Mouse (Mus musculus) hindbrain, embryonic 14.5 days (tissue): ENCODE measurements at regions not wholly inside any gene's neighbourhood (a gene's known extent, or its start where the extent isn't known, plus 50 kb on each side); places are given as distances from the start of the nearest gene placed in this dataset.

Source experiments
- ATAC-seq: fragments of 200-750 bp; cut with Nextera tagmentation; 2 replicates; pipeline ENCODE4 v1.8.0; 2017; ENCODE audit warnings: moderate number of reproducible peaks, mild to moderate bottlenecking, moderate TSS enrichment, moderate library complexity; ENCODE audit not compliant: low FRiP score
- DNase-seq: peaks from one replicate; pipeline ENCODE4 v3.0.0-alpha.2; 2015; ENCODE audit warnings: low spot score
- H3K27ac ChIP-seq: fragments of 300-500 bp; sonication (generic); 2 replicates; pipeline ENCODE4 v1.5.1; 2014; ENCODE audit warnings: mild to moderate bottlenecking, moderate library complexity
- H3K27me3 ChIP-seq: fragments of 300-500 bp; sonication (generic); 2 replicates; pipeline ENCODE4 v1.6.1; 2014; ENCODE audit warnings: mild to moderate bottlenecking, low read length, mixed read lengths; ENCODE audit not compliant: control insufficient read depth, insufficient read depth
- H3K36me3 ChIP-seq: fragments of 300-500 bp; sonication (generic); replicated peaks from 2 replicates; pipeline ENCODE4 v1.6.1; 2014; ENCODE audit not compliant: control insufficient read depth, insufficient read depth
- H3K4me1 ChIP-seq: fragments of 300-500 bp; sonication (generic); replicated peaks from 2 replicates; pipeline ENCODE4 v1.6.1; 2014; ENCODE audit warnings: antibody characterized with exemption, low read length, mixed read lengths; ENCODE audit not compliant: control insufficient read depth, insufficient read depth
- H3K4me2 ChIP-seq: fragments of 300-500 bp; sonication (generic); replicated peaks from 2 replicates; pipeline ENCODE4 v1.6.1; 2014; ENCODE audit warnings: mild to moderate bottlenecking, moderate library complexity
- H3K4me3 ChIP-seq: fragments of 300-500 bp; sonication (generic); replicated peaks from 2 replicates; pipeline ENCODE4 v1.5.1; 2014; ENCODE audit warnings: mild to moderate bottlenecking, low read length
- H3K9ac ChIP-seq: fragments of 300-500 bp; sonication (generic); 2 replicates; pipeline ENCODE4 v1.6.1; 2014
- H3K9me3 ChIP-seq: fragments of 300-500 bp; sonication (generic); 2 replicates; pipeline ENCODE4 v1.6.1; 2016; ENCODE audit warnings: low read length; ENCODE audit not compliant: control insufficient read depth
- WGBS: fragments of 180-500 bp; shearing (Covaris S2); extraction: QIAGEN DNeasy Blood & Tissue Kit; methylation state at CpG from one replicate; pipeline ENCODE4 v1.1.7; 2014; 5-methylcytosine and 5-hydroxymethylcytosine counted together

- Histone ChIP-seq H3K9me3 (0 out of 2 replicates have a peak, but pooled peaks cover 5% of the 10 kb centered on the region), H3K36me3 (no peaks in the 10 kb centered on the region), H3K4me2 (no peak overlapping the region), H3K27ac (no peak overlapping the region), H3K4me3 (no peak overlapping the region), H3K9ac (no peak overlapping the region), H3K4me1 (no peaks in the 10 kb centered on the region; the same call in 1 of the 2 replicates), H3K27me3 (no peaks in the 10 kb centered on the region)
- no peak for DNase-seq
- no peak for ATAC-seq
- WGBS, result 92% methylated on average over 5 of the region's 5 CpGs
Measured at GRCm38 (mm10) chr10:96237572-96238130, 101.2 kb downstream of the Gm5426 start.

GRCm38 (mm10) chr10:96238251-96238650, 101.8 kb downstream of the Gm5426 start:
- no peak for ATAC-seq
- Histone ChIP-seq H3K4me1 (no peaks in the 10 kb centered on the region; the same call in 1 of the 2 replicates), H3K36me3 (no peaks in the 10 kb centered on the region), H3K4me2 (no peak overlapping the region), H3K27me3 (no peaks in the 10 kb centered on the region), H3K27ac (no peak overlapping the region), H3K9me3 (0 out of 2 replicates have a peak, but pooled peaks cover 5% of the 10 kb centered on the region), H3K9ac (no peak overlapping the region), H3K4me3 (no peak overlapping the region)
- 91% methylated on average over 4 of the region's 4 CpGs for WGBS
- no peak for DNase-seq

GRCm38 (mm10) chr10:96238850-96239249, 102.4 kb downstream of the Gm5426 start:
- no peak for DNase-seq
- H3K4me3 ChIP-seq, result no peak overlapping the region
- no peaks in the 10 kb centered on the region for H3K27me3 ChIP-seq
- no peak for ATAC-seq
- no peaks in the 10 kb centered on the region for H3K36me3 ChIP-seq
- no peaks in the 10 kb centered on the region; the same call in 1 of the 2 replicates for H3K4me1 ChIP-seq
- H3K9me3 ChIP-seq, result 0 out of 2 replicates have a peak, but pooled peaks cover 5% of the 10 kb centered on the region
- no peak overlapping the region for H3K4me2 ChIP-seq
- no peak overlapping the region for H3K27ac ChIP-seq
- 89% methylated on average over 3 of the region's 3 CpGs for WGBS
- H3K9ac ChIP-seq, result no peak overlapping the region

- Histone ChIP-seq H3K9me3 (0 out of 2 replicates have a peak, but pooled peaks cover 5% of the 10 kb centered on the region), H3K9ac (no peak overlapping the region), H3K4me1 (no peaks in the 10 kb centered on the region), H3K4me2 (no peak overlapping the region), H3K36me3 (no peaks in the 10 kb centered on the region), H3K4me3 (no peak overlapping the region), H3K27me3 (no peaks in the 10 kb centered on the region), H3K27ac (no peak overlapping the region)
- ATAC-seq (no peak), DNase-seq (no peak)
- 94% methylated on average over 4 of the region's 4 CpGs for WGBS
Measured at GRCm38 (mm10) chr10:96240591-96240990, 104.2 kb downstream of the Gm5426 start.

- ATAC-seq, result no peak
- Histone ChIP-seq H3K4me2 (no peak overlapping the region), H3K4me1 (no peaks in the 10 kb centered on the region)
Measured at GRCm38 (mm10) chr10:96253671-96254070, 117.3 kb downstream of the Gm5426 start.

GRCm38 (mm10) chr10:96254250-96254862, 118.0 kb downstream of the Gm5426 start:
- WGBS, result 84% methylated on average over 2 of the region's 2 CpGs
- Histone ChIP-seq H3K4me1 (no peaks in the 10 kb centered on the region), H3K27me3 (no peaks in the 10 kb centered on the region), H3K9me3 (peaks cover 8% of the 10 kb centered on the region; the same call in 1 of the 2 replicates), H3K27ac (no peak overlapping the region), H3K4me3 (no peak overlapping the region), H3K36me3 (no peaks in the 10 kb centered on the region), H3K9ac (no peak overlapping the region), H3K4me2 (no peak overlapping the region)
- DNase-seq (no peak), ATAC-seq (no peak)

More at GRCm38 (mm10) chr10:96253671-96254070, 117.3 kb downstream of the Gm5426 start:
- H3K27ac ChIP-seq, result no peak overlapping the region
- H3K36me3 ChIP-seq, result no peaks in the 10 kb centered on the region
- no peak overlapping the region for H3K9ac ChIP-seq
- H3K4me3 ChIP-seq, result no peak overlapping the region
- DNase-seq, result no peak
- no peaks in the 10 kb centered on the region for H3K27me3 ChIP-seq
- H3K9me3 ChIP-seq, result peaks cover 8% of the 10 kb centered on the region; the same call in 1 of the 2 replicates

- Histone ChIP-seq H3K9me3 (peaks cover 4% of the 10 kb centered on the region; the same call in 1 of the 2 replicates), H3K27me3 (no peaks in the 10 kb centered on the region), H3K36me3 (no peaks in the 10 kb centered on the region), H3K4me1 (no peaks in the 10 kb centered on the region), H3K27ac (no peak overlapping the region), H3K4me2 (no peak overlapping the region), H3K4me3 (no peak overlapping the region), H3K9ac (no peak overlapping the region)
- ATAC-seq, result no peak
- 83% methylated on average over 7 of the region's 7 CpGs for WGBS
- no peak for DNase-seq
Measured at GRCm38 (mm10) chr10:96257935-96258334, 121.5 kb downstream of the Gm5426 start.

- ATAC-seq (no peak), DNase-seq (no peak)
- Histone ChIP-seq H3K27ac (no peak overlapping the region), H3K36me3 (no peaks in the 10 kb centered on the region), H3K9ac (no peak overlapping the region), H3K9me3 (no peaks in the 10 kb centered on the region), H3K4me1 (no peaks in the 10 kb centered on the region), H3K4me2 (no peak overlapping the region), H3K4me3 (no peak overlapping the region), H3K27me3 (no peaks in the 10 kb centered on the region)
- WGBS, result 85% methylated on average over 10 of the region's 10 CpGs
Measured at GRCm38 (mm10) chr10:96259242-96259641, 122.8 kb downstream of the Gm5426 start.

GRCm38 (mm10) chr10:96259648-96260047, 123.2 kb downstream of the Gm5426 start:
- Histone ChIP-seq H3K4me2 (no peak overlapping the region), H3K4me1 (no peaks in the 10 kb centered on the region), H3K9ac (no peak overlapping the region), H3K4me3 (no peak overlapping the region), H3K27ac (no peak overlapping the region), H3K9me3 (no peaks in the 10 kb centered on the region), H3K27me3 (no peaks in the 10 kb centered on the region), H3K36me3 (no peaks in the 10 kb centered on the region)
- 94% methylated on average over 8 of the region's 8 CpGs for WGBS
- no peak for DNase-seq
- ATAC-seq, result no peak
